Mouse (Mus musculus): ENCODE data around the gene Gm11032. TPM values are rescaled to one million over a fixed set of nuclear protein-coding genes. Genes with fewer than 3 reads are reported as not detected.
"Not testable (repeated sequence)": the region's sequence is repeated elsewhere in the genome, so short reads cannot be mapped to it uniquely, and the experiment has no call there.

The Gm11032 gene
- polyA plus RNA-seq, 1 experiment from 2014 or later: not detected

- Histone ChIP-seq H3K36me3 (no peaks in the 10 kb centered on the region), H3K9ac (replicated peaks) (no peak overlapping the region), H3K4me1 (replicated peaks) (peaks cover 11% of the 10 kb centered on the region), H3K27me3 (no peaks in the 10 kb centered on the region), H3K4me2 (replicated peaks) (no peak overlapping the region), H3K4me3 (replicated peaks) (no peak overlapping the region), H3K27ac (no peak overlapping the region), H3K9me3 (no peaks in the 10 kb centered on the region)
- ATAC-seq: no peak
- 67% methylated on average over 2 of the region's 2 CpGs for WGBS
These were observed 13.6 kb downstream of the Gm11032 start for GRCm38 (mm10) chr11:4633420-4633819.

DNA sequence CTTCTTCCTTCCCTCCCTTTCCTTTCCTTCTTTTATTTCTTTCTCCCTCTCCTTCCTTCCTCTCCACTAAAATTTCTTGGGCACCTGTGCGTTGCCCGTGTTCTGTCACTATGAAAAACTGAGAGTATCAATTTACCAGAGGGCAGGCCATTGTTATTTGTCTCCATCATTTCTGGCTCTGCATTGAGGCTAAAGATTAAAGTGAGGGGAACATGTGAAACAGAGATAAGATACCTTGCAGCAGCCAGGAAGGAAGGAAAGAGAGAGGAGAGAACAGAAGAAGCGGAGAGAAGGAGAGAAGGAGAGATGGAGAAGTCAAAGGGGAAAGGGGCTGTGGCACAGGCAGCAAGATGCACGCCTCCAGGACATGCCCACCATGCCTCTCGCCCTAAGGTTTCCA lies 14.5 kb downstream of the Gm11032 start:
- Histone ChIP-seq H3K27me3 (no peaks in the 10 kb centered on the region), H3K36me3 (no peaks in the 10 kb centered on the region), H3K4me3 (replicated peaks) (no peak overlapping the region), H3K9me3 (no peaks in the 10 kb centered on the region), H3K4me1 (replicated peaks) (peaks cover 21% of the 10 kb centered on the region), H3K27ac (no peak overlapping the region), H3K9ac (replicated peaks) (no peak overlapping the region), H3K4me2 (replicated peaks) (no peak overlapping the region)
- WGBS: 81% methylated on average over 5 of the region's 5 CpGs
- no peak for ATAC-seq

GRCm38 (mm10) chr11:4636782-4637342 lies 17.0 kb downstream of the Gm11032 start:
- no peak overlapping the region for H3K27ac ChIP-seq

GRCm38 (mm10) chr11:4637534-4638234 lies 17.8 kb downstream of the Gm11032 start, which contains the start of gene Ascc2:
Ascc2 (plus strand) TSS chr11:4637747.
- H3K9ac ChIP-seq (replicated peaks): peak within 1 kb of the TSS; percentile 66
- peak within 1 kb of the TSS; percentile 76 for H3K4me2 ChIP-seq (replicated peaks)
- no peaks in the 10 kb centered on the region for H3K9me3 ChIP-seq
- 0 out of 2 replicates have a peak within 1 kb of the TSS, but pooled peaks have one; percentile 2 for H3K27ac ChIP-seq
- peak; percentile 91 for ATAC-seq
- H3K36me3 ChIP-seq: peaks cover 12% of the 10 kb centered on the region; the same call in 1 of the 2 replicates
- no peaks in the 10 kb centered on the region for H3K27me3 ChIP-seq
- H3K4me3 ChIP-seq (replicated peaks): peak within 1 kb of the TSS; percentile 61
- WGBS: under 1% methylated on average over 35 of the region's 35 CpGs
- peaks cover 17% of the 10 kb centered on the region for H3K4me1 ChIP-seq (replicated peaks)

More at GRCm38 (mm10) chr11:4636782-4637342, 17.0 kb downstream of the Gm11032 start:
- Histone ChIP-seq H3K4me2 (replicated peaks) (peak overlapping the region; percentile 76), H3K4me1 (replicated peaks) (peaks cover 17% of the 10 kb centered on the region), H3K36me3 (peaks cover 9% of the 10 kb centered on the region; the same call in 1 of the 2 replicates), H3K27me3 (no peaks in the 10 kb centered on the region), H3K9ac (replicated peaks) (no peak overlapping the region), H3K4me3 (replicated peaks) (peak overlapping the region; percentile 61), H3K9me3 (no peaks in the 10 kb centered on the region)
- ATAC-seq: no peak; the same call in 1 of the 2 replicates
- 63% methylated on average over 5 of the region's 5 CpGs for WGBS

DNA sequence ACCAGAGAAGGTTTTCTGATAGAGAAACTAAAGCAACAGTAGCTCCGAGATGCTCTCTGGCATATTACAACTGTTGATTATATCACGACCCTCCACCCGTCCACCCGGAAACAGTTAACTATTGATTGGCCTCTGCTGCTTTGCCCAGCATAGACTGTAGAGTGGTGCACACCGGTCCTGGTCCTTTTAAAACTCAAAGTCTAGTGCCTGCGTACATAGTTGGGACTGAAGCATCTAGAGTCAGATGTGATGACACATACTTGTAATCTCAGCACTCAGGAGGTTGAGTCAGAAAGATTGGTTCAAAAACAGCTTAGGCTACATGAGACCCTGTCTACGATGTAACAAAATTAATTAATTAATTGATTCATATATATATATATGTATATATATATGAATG lies 18.4 kb downstream of the Gm11032 start:
- 35% methylated on average over 7 of the region's 7 CpGs for WGBS
- H3K4me2 ChIP-seq (replicated peaks): peak overlapping the region; percentile 76
- H3K9me3 ChIP-seq: no peaks in the 10 kb centered on the region
- peak overlapping the region; percentile 61 for H3K4me3 ChIP-seq (replicated peaks)
- H3K9ac ChIP-seq (replicated peaks): peak overlapping the region; percentile 66
- H3K27ac ChIP-seq: no peak overlapping the region
- peaks cover 17% of the 10 kb centered on the region for H3K4me1 ChIP-seq (replicated peaks)
- peaks cover 12% of the 10 kb centered on the region; the same call in 1 of the 2 replicates for H3K36me3 ChIP-seq
- ATAC-seq: 0 out of 2 replicates have a peak, but pooled peaks have one; percentile 46
- no peaks in the 10 kb centered on the region for H3K27me3 ChIP-seq

DNA sequence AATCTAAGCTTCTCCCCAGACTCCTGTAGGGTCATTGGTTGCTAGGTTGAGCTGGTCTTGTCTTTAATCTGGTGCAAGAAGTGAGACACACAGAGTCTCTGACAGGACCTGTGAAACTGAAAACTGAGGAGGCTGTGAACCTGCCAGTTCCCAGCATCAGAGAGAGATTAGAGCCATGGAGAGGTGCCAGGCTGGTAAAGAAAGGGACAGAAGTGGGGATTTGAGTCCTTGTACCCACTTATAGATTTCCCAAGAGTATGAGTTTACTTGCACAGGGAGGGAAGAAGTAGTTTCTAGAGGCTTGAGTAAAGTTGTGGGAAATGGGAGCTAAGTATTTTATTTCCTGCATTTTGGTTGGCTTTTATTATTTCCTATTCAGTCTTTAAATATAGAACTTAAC lies 21.3 kb downstream of the Gm11032 start:
- Histone ChIP-seq H3K27ac (no peak overlapping the region), H3K4me2 (replicated peaks) (no peak overlapping the region), H3K9me3 (no peaks in the 10 kb centered on the region), H3K4me3 (replicated peaks) (no peak overlapping the region), H3K36me3 (peaks cover 23% of the 10 kb centered on the region), H3K9ac (replicated peaks) (no peak overlapping the region), H3K4me1 (replicated peaks) (peaks cover 17% of the 10 kb centered on the region), H3K27me3 (no peaks in the 10 kb centered on the region)
- no peak for ATAC-seq

- Histone ChIP-seq H3K4me1 (replicated peaks) (peaks cover 9% of the 10 kb centered on the region), H3K9ac (replicated peaks) (no peak overlapping the region), H3K9me3 (no peaks in the 10 kb centered on the region), H3K4me2 (replicated peaks) (no peak overlapping the region), H3K27me3 (no peaks in the 10 kb centered on the region), H3K27ac (no peak overlapping the region), H3K36me3 (peaks cover 48% of the 10 kb centered on the region), H3K4me3 (replicated peaks) (no peak overlapping the region)
- no peak for ATAC-seq
- WGBS: 57% methylated on average over 5 of the region's 5 CpGs
These were observed 23.9 kb downstream of the Gm11032 start for GRCm38 (mm10) chr11:4643722-4644121.

DNA sequence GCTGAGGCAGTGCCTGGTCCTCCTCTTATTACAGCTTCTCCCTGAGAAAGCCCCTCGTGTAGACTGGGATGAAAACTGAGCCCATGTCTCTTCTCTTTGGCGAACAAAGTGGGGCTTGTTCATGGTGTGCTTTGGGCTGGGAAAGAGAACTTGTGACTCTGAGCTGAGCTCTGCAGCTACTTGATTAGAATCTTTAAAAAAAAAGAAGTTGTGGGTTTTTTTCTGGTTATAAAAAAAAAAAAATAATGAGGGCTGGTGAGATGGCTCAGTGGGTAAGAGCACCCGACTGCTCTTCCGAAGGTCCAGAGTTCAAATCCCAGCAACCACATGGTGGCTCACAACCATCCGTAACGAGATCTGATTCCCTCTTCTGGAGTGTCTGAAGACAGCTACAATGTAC lies 25.3 kb downstream of the Gm11032 start:
- not testable (repeated sequence) for ATAC-seq, H3K27ac ChIP-seq
- 99% methylated on average over 6 of the region's 6 CpGs for WGBS

DNA sequence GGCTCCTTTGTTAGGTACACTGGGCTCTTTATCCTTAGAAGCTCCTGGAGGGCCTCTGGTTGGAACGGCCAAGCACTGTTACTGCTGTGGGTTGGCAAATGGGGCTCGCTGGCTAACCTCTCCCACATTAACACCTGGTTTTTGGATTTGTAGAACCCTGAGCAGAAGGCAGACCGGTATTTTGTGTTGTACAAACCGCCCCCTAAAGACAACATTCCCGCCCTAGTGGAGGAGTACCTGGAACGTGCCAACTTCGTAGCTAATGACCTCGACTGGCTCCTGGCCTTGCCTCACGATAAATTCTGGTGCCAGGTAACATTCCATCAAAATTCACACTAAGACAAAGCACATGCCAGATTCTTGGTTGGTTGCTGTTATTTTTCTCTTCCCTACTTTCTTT lies 26.5 kb downstream of the Gm11032 start:
- no peaks in the 10 kb centered on the region for H3K27me3 ChIP-seq
- H3K4me2 ChIP-seq (replicated peaks): no peak overlapping the region
- no peak overlapping the region for H3K9ac ChIP-seq (replicated peaks)
- 92% methylated on average over 9 of the region's 9 CpGs for WGBS
- ATAC-seq: no peak
- no peaks in the 10 kb centered on the region for H3K4me1 ChIP-seq (replicated peaks)
- H3K36me3 ChIP-seq: peaks cover 65% of the 10 kb centered on the region
- no peak overlapping the region for H3K27ac ChIP-seq
- no peaks in the 10 kb centered on the region for H3K9me3 ChIP-seq
- H3K4me3 ChIP-seq (replicated peaks): no peak overlapping the region

More for the DNA sequence above, 25.3 kb downstream of the Gm11032 start:
- H3K4me1 ChIP-seq (replicated peaks); H3K4me3 ChIP-seq (replicated peaks); H3K27me3 ChIP-seq; H3K9ac ChIP-seq (replicated peaks); H3K4me2 ChIP-seq (replicated peaks); H3K9me3 ChIP-seq: not testable (repeated sequence)
- H3K36me3 ChIP-seq: peaks cover 59% of the 10 kb centered on the region

GRCm38 (mm10) chr11:4659818-4660217 lies 40.0 kb downstream of the Gm11032 start:
- peaks cover 71% of the 10 kb centered on the region for H3K36me3 ChIP-seq
- WGBS: 92% methylated on average over 1 of the region's 1 CpGs
- no peak for ATAC-seq

DNA sequence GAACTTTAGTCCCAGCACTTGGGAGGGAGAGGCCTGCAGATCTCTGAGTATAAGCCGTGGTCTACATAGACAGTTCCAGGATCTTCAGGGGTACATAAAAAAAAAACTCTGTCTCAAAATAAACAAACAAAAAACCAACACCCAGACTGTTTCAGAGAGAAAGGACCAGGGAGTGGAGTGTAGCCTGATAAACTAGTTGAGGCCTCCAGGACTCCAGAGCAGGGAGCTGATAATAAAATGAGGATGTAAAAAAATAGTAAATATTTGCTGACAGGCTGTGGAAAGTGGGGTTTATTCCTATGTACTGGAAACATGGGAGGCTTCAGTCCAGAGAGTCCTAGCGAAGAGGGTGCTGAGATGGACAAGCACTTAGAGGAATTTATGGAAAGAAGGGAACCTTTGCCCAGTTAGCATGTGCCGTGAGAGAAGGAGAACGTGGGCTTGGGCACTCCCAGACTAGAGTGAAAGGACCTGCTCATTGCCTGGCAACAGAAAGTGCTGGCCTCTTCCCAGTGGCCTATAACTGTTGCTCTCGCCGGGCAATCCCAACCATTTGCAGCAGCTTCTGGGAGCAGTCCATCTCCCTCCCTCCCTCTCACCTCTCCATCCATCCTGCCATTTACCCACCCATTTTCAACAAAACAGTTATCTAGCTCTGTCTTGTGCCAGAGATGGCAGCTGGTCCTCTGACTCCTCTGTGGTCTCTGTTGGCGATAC lies 40.6 kb downstream of the Gm11032 start:
- Histone ChIP-seq H3K4me3 (replicated peaks) (no peak overlapping the region), H3K9ac (replicated peaks) (no peak overlapping the region), H3K9me3 (no peaks in the 10 kb centered on the region), H3K27me3 (no peaks in the 10 kb centered on the region), H3K27ac (no peak overlapping the region), H3K4me2 (replicated peaks) (no peak overlapping the region), H3K4me1 (replicated peaks) (no peaks in the 10 kb centered on the region), H3K36me3 (peaks cover 64% of the 10 kb centered on the region)
- no peak for ATAC-seq
- 88% methylated on average over 7 of the region's 7 CpGs for WGBS

More at GRCm38 (mm10) chr11:4659818-4660217, 40.0 kb downstream of the Gm11032 start:
- H3K9ac ChIP-seq (replicated peaks): no peak overlapping the region
- H3K9me3 ChIP-seq: no peaks in the 10 kb centered on the region
- no peak overlapping the region for H3K27ac ChIP-seq
- H3K4me1 ChIP-seq (replicated peaks): no peaks in the 10 kb centered on the region
- no peak overlapping the region for H3K4me2 ChIP-seq (replicated peaks)
- no peaks in the 10 kb centered on the region for H3K27me3 ChIP-seq
- H3K4me3 ChIP-seq (replicated peaks): no peak overlapping the region

DNA sequence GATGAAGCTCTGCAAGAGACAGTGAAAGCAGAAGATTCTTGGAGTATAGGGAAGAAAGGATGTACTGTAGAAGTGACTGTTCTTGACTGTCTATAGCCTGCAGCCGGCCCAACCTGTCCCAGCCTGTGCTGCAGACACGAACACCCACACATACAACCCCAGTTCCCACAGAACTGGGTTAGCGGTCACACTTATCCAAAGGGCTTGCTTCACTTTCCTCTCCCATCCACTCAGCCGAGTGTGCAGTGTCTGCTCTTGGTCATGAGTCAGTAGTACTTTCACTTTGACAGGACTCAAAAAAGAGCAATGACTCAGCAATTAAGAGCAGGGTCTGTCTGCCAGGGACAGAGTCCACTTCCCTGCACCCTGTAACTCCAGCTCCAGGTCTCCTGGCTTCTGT lies 41.5 kb downstream of the Gm11032 start:
- peaks cover 61% of the 10 kb centered on the region for H3K36me3 ChIP-seq
- 90% methylated on average over 4 of the region's 4 CpGs for WGBS

More for the DNA sequence above, 41.5 kb downstream of the Gm11032 start:
- H3K4me2 ChIP-seq (replicated peaks): no peak overlapping the region
- H3K27ac ChIP-seq: no peak overlapping the region
- H3K9me3 ChIP-seq: no peaks in the 10 kb centered on the region
- no peak overlapping the region for H3K9ac ChIP-seq (replicated peaks)
- H3K4me3 ChIP-seq (replicated peaks): no peak overlapping the region
- no peak for ATAC-seq
- H3K4me1 ChIP-seq (replicated peaks): no peaks in the 10 kb centered on the region
- no peaks in the 10 kb centered on the region for H3K27me3 ChIP-seq
